Mouse (Mus musculus) MEL (cell line): ENCODE data around the gene Sipa1l1.

Source experiments
- CHD2 ChIP-seq: IDR thresholded peaks from 2 replicates; pipeline ENCODE4 v1.6.1; 2011; ENCODE audit warnings: low read length, improper control_type of control experiment
- CTCF ChIP-seq, 3 experiments: IDR thresholded peaks in 2 of 3; conservative IDR thresholded peaks in 1 of 3; 2 replicates each; pipeline ENCODE4 v1.5.1; 2011 to 2012; ENCODE audit warnings: low read length in 3 of 3, low read depth in 2 of 3, mild to moderate bottlenecking in 2 of 3, improper control_type of control experiment in 1 of 3, inconsistent platforms in 1 of 3, mixed read lengths in 1 of 3, moderate library complexity in 1 of 3; ENCODE audit not compliant: control insufficient read depth in 1 of 3, insufficient read depth in 1 of 3, poor library complexity in 1 of 3, severe bottlenecking in 1 of 3
- E2F4 ChIP-seq: IDR thresholded peaks from 2 replicates; pipeline ENCODE4 v1.6.1; 2011; ENCODE audit warnings: low read depth, low read length, improper control_type of control experiment, borderline replicate concordance
- EP300 ChIP-seq, 2 experiments: IDR thresholded peaks; 2 replicates each; pipeline ENCODE4 v1.6.1; 2011; ENCODE audit warnings: improper control_type of control experiment in 2 of 2, low read length in 2 of 2, low read depth in 1 of 2, mild to moderate bottlenecking in 1 of 2
- HCFC1 ChIP-seq: IDR thresholded peaks from 2 replicates; pipeline ENCODE4 v1.6.1; 2012; ENCODE audit warnings: low read depth, mild to moderate bottlenecking, inconsistent platforms, low read length, improper control_type of control experiment, moderate library complexity
- KAT2A ChIP-seq: conservative IDR thresholded peaks from 2 replicates; pipeline ENCODE4 v1.6.1; 2012; ENCODE audit warnings: low read depth, low read length, improper control_type of control experiment, inconsistent platforms
- POLR2A ChIP-seq, 2 experiments: IDR thresholded peaks; 2 replicates each; pipeline ENCODE4 v1.6.1; 2011 to 2012; ENCODE audit warnings: low read length in 2 of 2, mild to moderate bottlenecking in 2 of 2, control low read depth in 1 of 2, improper control_type of control experiment in 1 of 2, low read depth in 1 of 2, moderate library complexity in 1 of 2; ENCODE audit not compliant: control insufficient read depth in 1 of 2, insufficient read depth in 1 of 2, poor library complexity in 1 of 2
- POLR2AphosphoS2 ChIP-seq: IDR thresholded peaks from 2 replicates; pipeline ENCODE4 v1.6.1; 2011; ENCODE audit warnings: low read length, improper control_type of control experiment
- TBP ChIP-seq: IDR thresholded peaks from 2 replicates; pipeline ENCODE4 v1.8.0; 2011; ENCODE audit warnings: low read depth, low read length, improper control_type of control experiment
- USF2 ChIP-seq, 2 experiments: IDR thresholded peaks; 2 replicates each; pipeline ENCODE4 v1.6.1; 2011 to 2012; ENCODE audit warnings: improper control_type of control experiment in 2 of 2, low read length in 2 of 2, borderline replicate concordance in 1 of 2, inconsistent platforms in 1 of 2, low read depth in 1 of 2, mild to moderate bottlenecking in 1 of 2; ENCODE audit not compliant: insufficient read depth in 1 of 2

DNA sequence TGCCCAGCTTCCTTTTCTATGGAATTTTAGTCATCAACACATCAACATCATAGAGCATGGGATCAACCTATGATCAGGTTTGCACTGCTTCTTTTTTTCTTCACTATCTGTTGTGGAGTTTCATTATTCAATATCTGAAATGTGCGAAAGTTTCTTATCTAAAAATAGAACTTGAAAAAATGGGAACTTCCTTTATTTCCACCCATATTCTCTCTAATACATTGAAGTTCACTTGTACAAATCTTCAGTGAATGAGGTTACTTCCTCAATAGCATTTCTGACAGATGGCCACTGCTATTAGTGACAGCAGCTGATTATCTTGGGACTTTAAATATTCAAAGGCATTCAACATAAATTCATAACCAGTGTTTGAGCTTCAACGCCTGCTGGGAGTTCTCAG, 18.1 kb upstream of the Sipa1l1 start:
- no peak for TF ChIP-seq CTCF (IDR thresholded peaks at IDR 0.05 in 2 of 3, conservative IDR thresholded peaks at IDR 0.05 in 1 of 3; ENCODE audit: control insufficient read depth in 1 of 3, insufficient read depth in 1 of 3, low read depth in 2 of 3, low read length in 3 of 3, poor library complexity in 1 of 3, severe bottlenecking in 1 of 3)
- no peak for TF ChIP-seq CHD2
- no peak for TF ChIP-seq POLR2A (IDR thresholded peaks at IDR 0.05; ENCODE audit: control insufficient read depth in 1 of 2, insufficient read depth in 1 of 2, low read depth in 1 of 2, low read length in 2 of 2, poor library complexity in 1 of 2)
- no peak for TF ChIP-seq HCFC1
- TF ChIP-seq POLR2AphosphoS2: no peak
- peak; percentile 16 to 65; a peak in 2 of 4 replicates for TF ChIP-seq EP300 (IDR thresholded peaks at IDR 0.05; ENCODE audit: low read depth in 1 of 2, low read length in 2 of 2)
- no peak for TF ChIP-seq KAT2A
- TF ChIP-seq TBP: no peak
- no peak for TF ChIP-seq E2F4
- no peak for TF ChIP-seq USF2 (IDR thresholded peaks at IDR 0.05; ENCODE audit: borderline replicate concordance in 1 of 2, insufficient read depth in 1 of 2, low read depth in 1 of 2, low read length in 2 of 2)
